Mouse (Mus musculus) MEL (cell line): Measurements from ENCODE around the gene Hsd17b3. TPM values are rescaled to one million over a fixed set of nuclear protein-coding genes. Genes with fewer than 3 reads are reported as not detected.

Experiments
- DNase-seq: peaks from one replicate; pipeline ENCODE4 v3.0.0; 2011; ENCODE audit warnings: low read depth, low spot score
- H3K27ac ChIP-seq: 2 replicates; pipeline ENCODE4 v1.5.1; 2012; ENCODE audit warnings: low read depth, mild to moderate bottlenecking, control low read depth, low read length, moderate library complexity; ENCODE audit not compliant: control insufficient read depth
- H3K27me3 ChIP-seq, 2 experiments: fragments of 150-350 bp in 1 of 2; sonication (generic) in 1 of 2; 2 replicates each; pipeline ENCODE4 v1.6.1; 2012; ENCODE audit warnings: low read length in 2 of 2, mild to moderate bottlenecking in 2 of 2, improper control_type of control experiment in 1 of 2, moderate library complexity in 1 of 2; ENCODE audit not compliant: insufficient read depth in 2 of 2, control insufficient read depth in 1 of 2
- H3K36me3 ChIP-seq, 2 experiments: 2 replicates each; pipeline ENCODE4 v1.6.1; 2012 to 2014; ENCODE audit warnings: low read length in 2 of 2, improper control_type of control experiment in 1 of 2, inconsistent platforms in 1 of 2, mild to moderate bottlenecking in 1 of 2; ENCODE audit not compliant: insufficient read depth in 2 of 2, control insufficient read depth in 1 of 2
- H3K4me1 ChIP-seq, 2 experiments: fragments of 150-350 bp in 1 of 2; sonication (generic) in 1 of 2; 2 replicates each; pipeline ENCODE4 v1.6.1; 2012; ENCODE audit warnings: low read length in 2 of 2, improper control_type of control experiment in 1 of 2, mild to moderate bottlenecking in 1 of 2; ENCODE audit not compliant: insufficient read depth in 2 of 2, control insufficient read depth in 1 of 2
- H3K4me3 ChIP-seq, 2 experiments: fragments of 150-350 bp in 1 of 2; sonication (generic) in 1 of 2; 2 replicates each; pipeline ENCODE4 v1.5.1; 2012; ENCODE audit warnings: low read depth in 2 of 2, low read length in 2 of 2, mild to moderate bottlenecking in 2 of 2, moderate library complexity in 2 of 2, control low read depth in 1 of 2, improper control_type of control experiment in 1 of 2; ENCODE audit not compliant: control insufficient read depth in 1 of 2, insufficient read depth in 1 of 2
- H3K79me2 ChIP-seq: 2 replicates; pipeline ENCODE4 v1.6.1; 2012; ENCODE audit warnings: mild to moderate bottlenecking, low read length, moderate library complexity; ENCODE audit not compliant: control insufficient read depth, poor library complexity, insufficient read depth
- H3K9ac ChIP-seq: 2 replicates; pipeline ENCODE4 v1.6.1; 2012; ENCODE audit warnings: low read depth, mild to moderate bottlenecking, control low read depth, low read length, moderate library complexity; ENCODE audit not compliant: control insufficient read depth, poor library complexity, severe bottlenecking
- H3K9me3 ChIP-seq: fragments of 150-350 bp; sonication (generic); replicated peaks from 2 replicates; pipeline ENCODE4 v1.6.1; 2012; ENCODE audit warnings: mild to moderate bottlenecking, low read length, improper control_type of control experiment, moderate library complexity; ENCODE audit not compliant: insufficient read depth
- CTCF ChIP-seq, 3 experiments: IDR thresholded peaks in 2 of 3; conservative IDR thresholded peaks in 1 of 3; 2 replicates each; pipeline ENCODE4 v1.5.1; 2011 to 2012; ENCODE audit warnings: low read length in 3 of 3, low read depth in 2 of 3, mild to moderate bottlenecking in 2 of 3, improper control_type of control experiment in 1 of 3, inconsistent platforms in 1 of 3, mixed read lengths in 1 of 3, moderate library complexity in 1 of 3; ENCODE audit not compliant: control insufficient read depth in 1 of 3, insufficient read depth in 1 of 3, poor library complexity in 1 of 3, severe bottlenecking in 1 of 3
- E2F4 ChIP-seq: IDR thresholded peaks from 2 replicates; pipeline ENCODE4 v1.6.1; 2011; ENCODE audit warnings: low read depth, low read length, improper control_type of control experiment, borderline replicate concordance
- EP300 ChIP-seq, 2 experiments: IDR thresholded peaks; 2 replicates each; pipeline ENCODE4 v1.6.1; 2011; ENCODE audit warnings: improper control_type of control experiment in 2 of 2, low read length in 2 of 2, low read depth in 1 of 2, mild to moderate bottlenecking in 1 of 2
- KAT2A ChIP-seq: conservative IDR thresholded peaks from 2 replicates; pipeline ENCODE4 v1.6.1; 2012; ENCODE audit warnings: low read depth, low read length, improper control_type of control experiment, inconsistent platforms
- MAX ChIP-seq: IDR thresholded peaks from 2 replicates; pipeline ENCODE4 v1.6.1; 2011; ENCODE audit warnings: low read length, improper control_type of control experiment
- MXI1 ChIP-seq: IDR thresholded peaks from 2 replicates; pipeline ENCODE4 v1.6.1; 2011; ENCODE audit warnings: mild to moderate bottlenecking, low read depth, low read length, improper control_type of control experiment
- MYB ChIP-seq: IDR thresholded peaks from 2 replicates; pipeline ENCODE4 v1.6.1; 2011; ENCODE audit warnings: mild to moderate bottlenecking, low read depth, low read length, improper control_type of control experiment
- POLR2A ChIP-seq, 2 experiments: IDR thresholded peaks; 2 replicates each; pipeline ENCODE4 v1.6.1; 2011 to 2012; ENCODE audit warnings: low read length in 2 of 2, mild to moderate bottlenecking in 2 of 2, control low read depth in 1 of 2, improper control_type of control experiment in 1 of 2, low read depth in 1 of 2, moderate library complexity in 1 of 2; ENCODE audit not compliant: control insufficient read depth in 1 of 2, insufficient read depth in 1 of 2, poor library complexity in 1 of 2
- RCOR1 ChIP-seq: IDR thresholded peaks from 2 replicates; pipeline ENCODE4 v1.6.1; 2012; ENCODE audit warnings: low read depth, mild to moderate bottlenecking, inconsistent platforms, low read length, improper control_type of control experiment
- SMC3 ChIP-seq: IDR thresholded peaks from 2 replicates; pipeline ENCODE4 v1.6.1; 2011; ENCODE audit warnings: low read depth, low read length, improper control_type of control experiment
- USF1 ChIP-seq: IDR thresholded peaks from 2 replicates; pipeline ENCODE4 v1.6.1; 2014; ENCODE audit warnings: low read depth, mild to moderate bottlenecking, inconsistent platforms, low read length, improper control_type of control experiment, moderate library complexity
- ZMIZ1 ChIP-seq: IDR thresholded peaks from 2 replicates; pipeline ENCODE4 v1.6.1; 2012; ENCODE audit warnings: low read depth, mild to moderate bottlenecking, inconsistent platforms, low read length, improper control_type of control experiment, moderate library complexity
- polyA plus RNA-seq, 2 experiments: library from polyadenylated mRNA; stranded (reverse) in 1 of 2; unstranded in 1 of 2; fragments of >175 nt in 1 of 2; fragments of >200 nt in 1 of 2; gene quantifications; 2 replicates each; pipeline versions ENCODE4 v1.2.1 to v1.2.4; 2012; ENCODE audit warnings: low replicate concordance in 2 of 2, low read depth in 1 of 2; ENCODE audit not compliant: insufficient read length in 2 of 2, insufficient read depth in 1 of 2, missing spikeins in 1 of 2
- total RNA-seq: library from RNA; depleted of rRNA; stranded (reverse); fragments of 300-350 nt; gene quantifications from 2 replicates; pipeline ENCODE4 v1.2.3, GENCODE M21; 2012

Gene Hsd17b3
- total and polyA plus RNA-seq, 3 experiments: not detected

DNA sequence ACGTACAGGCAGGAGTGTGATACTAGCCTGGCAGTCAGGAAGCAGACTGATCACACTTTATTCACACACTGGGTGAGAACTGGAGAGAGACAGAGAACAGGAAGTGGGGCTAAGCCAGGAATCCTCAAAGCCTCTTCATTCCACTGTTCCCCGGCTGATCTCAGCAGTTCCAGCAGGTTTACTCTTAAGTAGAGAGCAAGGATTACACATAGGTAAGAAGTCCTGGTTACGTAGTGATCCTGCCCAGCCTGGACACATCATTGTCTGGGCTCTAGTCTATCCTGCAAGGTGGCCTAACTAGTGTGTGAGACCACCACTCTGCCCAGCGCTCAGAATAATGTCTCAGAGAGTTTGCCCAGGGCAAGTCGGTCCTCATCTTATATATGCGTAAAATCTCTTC is 3.7 kb upstream of the Hsd17b3 start:
- H3K27me3 ChIP-seq: peaks cover 4 to 5% of the 10 kb centered on the region in 2 experiments; a peak in 2 of 4 replicates
- no peaks in the 10 kb centered on the region for H3K79me2 ChIP-seq
- H3K9me3 ChIP-seq: no peaks in the 10 kb centered on the region
- no peak overlapping the region for H3K4me3 ChIP-seq
- H3K27ac ChIP-seq: no peak overlapping the region
- DNase-seq: no peak
- no peaks in the 10 kb centered on the region for H3K4me1 ChIP-seq
- H3K9ac ChIP-seq: no peak overlapping the region
- TF ChIP-seq KAT2A: no peak
- no peaks in the 10 kb centered on the region for H3K36me3 ChIP-seq

DNA sequence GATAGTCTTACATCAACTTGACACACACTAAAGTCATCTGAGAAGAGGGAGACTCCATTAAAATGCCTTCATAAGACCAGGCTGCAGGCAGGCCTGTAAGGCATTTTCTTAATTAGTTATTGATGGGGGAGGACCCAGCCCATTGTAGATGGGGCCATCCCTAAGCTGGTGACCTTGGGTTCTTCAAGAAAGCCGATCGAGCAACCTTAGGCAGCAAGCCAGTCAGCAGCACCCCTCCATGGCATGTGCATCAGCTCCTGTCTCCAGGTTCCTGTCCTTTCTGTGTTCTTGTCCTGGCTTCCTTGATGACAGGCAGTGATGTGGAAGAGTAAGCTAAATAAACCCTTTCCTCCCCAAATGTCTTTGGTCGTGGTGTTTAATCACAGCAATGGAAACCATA is 3.1 kb upstream of the Hsd17b3 start:
- H3K79me2 ChIP-seq: no peaks in the 10 kb centered on the region
- H3K9me3 ChIP-seq: no peaks in the 10 kb centered on the region
- H3K4me1 ChIP-seq: no peaks in the 10 kb centered on the region
- H3K27ac ChIP-seq: no peak overlapping the region
- no peaks in the 10 kb centered on the region for H3K36me3 ChIP-seq
- no peak overlapping the region for H3K4me3 ChIP-seq
- DNase-seq: no peak
- H3K9ac ChIP-seq: no peak overlapping the region
- H3K27me3 ChIP-seq: peaks cover 4 to 5% of the 10 kb centered on the region in 2 experiments; a peak in 2 of 4 replicates
- TF ChIP-seq MXI1 (no peak), ZMIZ1 (no peak), CTCF (IDR thresholded peaks at IDR 0.05 in 2 of 3, conservative IDR thresholded peaks at IDR 0.05 in 1 of 3; ENCODE audit: control insufficient read depth in 1 of 3, insufficient read depth in 1 of 3, low read depth in 2 of 3, low read length in 3 of 3, poor library complexity in 1 of 3, severe bottlenecking in 1 of 3) (no peak), USF1 (no peak), E2F4 (no peak), SMC3 (no peak), POLR2A (IDR thresholded peaks at IDR 0.05; ENCODE audit: control insufficient read depth in 1 of 2, insufficient read depth in 1 of 2, low read depth in 1 of 2, low read length in 2 of 2, poor library complexity in 1 of 2) (no peak), MYB (no peak)

DNA sequence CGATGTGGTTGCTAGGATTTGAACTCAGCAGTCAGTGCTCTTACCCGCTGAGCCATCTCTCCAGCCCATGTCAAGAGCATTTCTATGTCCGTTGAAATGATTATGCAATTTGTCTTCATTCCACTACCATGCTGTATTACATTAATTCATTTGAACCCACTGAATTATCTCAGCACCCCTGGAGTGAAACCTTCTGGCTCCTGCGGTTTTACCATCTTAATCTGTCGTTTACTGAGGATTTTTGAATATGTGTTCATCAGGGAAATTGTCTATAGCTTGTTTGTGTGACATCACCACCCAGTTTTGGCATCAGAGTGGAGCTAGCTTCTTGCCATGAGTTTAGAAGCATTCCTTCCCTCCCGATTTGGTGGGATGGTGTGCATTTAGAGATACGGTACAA is 2.0 kb upstream of the Hsd17b3 start:
- Histone ChIP-seq H3K4me1 (no peaks in the 10 kb centered on the region), H3K36me3 (no peaks in the 10 kb centered on the region), H3K27ac (no peak overlapping the region), H3K4me3 (no peak overlapping the region), H3K79me2 (no peaks in the 10 kb centered on the region), H3K9me3 (no peaks in the 10 kb centered on the region), H3K9ac (no peak overlapping the region), H3K27me3 (peaks cover 4 to 5% of the 10 kb centered on the region in 2 experiments; a peak in 2 of 4 replicates)
- no peak for TF ChIP-seq EP300 (IDR thresholded peaks at IDR 0.05; ENCODE audit: low read depth in 1 of 2, low read length in 2 of 2)
- no peak for DNase-seq

DNA sequence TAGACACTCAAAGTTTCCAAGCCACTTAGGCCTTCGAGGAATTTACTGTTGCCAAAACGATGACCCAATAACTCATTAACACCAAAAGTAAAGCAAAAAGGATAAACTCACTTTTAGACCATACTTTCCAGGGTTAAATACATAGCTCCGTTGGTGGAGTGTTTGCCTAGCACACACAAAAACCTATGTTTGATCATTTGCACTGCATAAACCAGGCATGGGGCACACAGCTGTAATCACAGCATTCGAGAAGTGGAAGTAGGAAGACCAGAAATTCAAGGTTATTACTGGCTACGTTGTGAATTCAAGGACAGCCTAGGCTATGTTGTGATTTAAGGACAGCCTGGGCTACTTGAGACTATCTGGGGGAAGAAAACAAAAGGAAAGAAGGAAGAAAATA is 1.2 kb upstream of the Hsd17b3 start:
- DNase-seq: no peak
- TF ChIP-seq MAX (no peak), RCOR1 (no peak)
- no peaks in the 10 kb centered on the region for H3K36me3 ChIP-seq
- H3K79me2 ChIP-seq: no peaks in the 10 kb centered on the region
- no peak overlapping the region for H3K4me3 ChIP-seq
- no peak overlapping the region for H3K27ac ChIP-seq
- H3K27me3 ChIP-seq: peaks cover 4 to 5% of the 10 kb centered on the region in 2 experiments; a peak in 2 of 4 replicates
- H3K9ac ChIP-seq: no peak overlapping the region
- H3K9me3 ChIP-seq: no peaks in the 10 kb centered on the region
- no peaks in the 10 kb centered on the region for H3K4me1 ChIP-seq
